Mouse (Mus musculus): ENCODE results near the gene Gm42669. TPM values are rescaled to one million over a fixed set of nuclear protein-coding genes. Genes with fewer than 3 reads are reported as not detected.

The Gm42669 gene
- polyA plus RNA-seq, 1 experiment from 2014 or later, result 0.19 TPM

- H3K27me3 ChIP-seq (replicated peaks; ENCODE audit: insufficient read depth, low read length), result no peaks in the 10 kb centered on the region
- H3K9me3 ChIP-seq (ENCODE audit: low read length), result no peaks in the 10 kb centered on the region
- no peaks in the 10 kb centered on the region for H3K4me1 ChIP-seq (ENCODE audit: insufficient read depth, low read depth, low read length)
- no peaks in the 10 kb centered on the region for H3K36me3 ChIP-seq (ENCODE audit: insufficient read depth, low read length)
- H3K4me3 ChIP-seq (ENCODE audit: low read depth, low read length), result no peak overlapping the region
- no peak overlapping the region for H3K27ac ChIP-seq (ENCODE audit: low read length)
- H3K4me2 ChIP-seq (replicated peaks; ENCODE audit: low read depth, low read length), result no peak overlapping the region
- ATAC-seq (no peak), DNase-seq (ENCODE audit: low spot score) (no peak)
- no peak overlapping the region for H3K9ac ChIP-seq (replicated peaks; ENCODE audit: low read depth)
- 63% methylated on average over 4 of the region's 4 CpGs for WGBS
- TF ChIP-seq CTCF (IDR thresholded peaks at IDR 0.05) (no peak), EP300 (IDR thresholded peaks at IDR 0.05) (no peak)
Measured at GRCm38 (mm10) chr5:107488996-107489395, 18.4 kb upstream of the Gm42669 start.

- H3K36me3 ChIP-seq (ENCODE audit: insufficient read depth, low read length), result no peaks in the 10 kb centered on the region
- H3K9ac ChIP-seq (replicated peaks; ENCODE audit: low read depth), result no peak overlapping the region
- no peaks in the 10 kb centered on the region for H3K4me1 ChIP-seq (ENCODE audit: insufficient read depth, low read depth, low read length)
- DNase-seq (ENCODE audit: low spot score), result peak; percentile 80
- H3K4me2 ChIP-seq (replicated peaks; ENCODE audit: low read depth, low read length), result no peak overlapping the region
- H3K27me3 ChIP-seq (replicated peaks; ENCODE audit: insufficient read depth, low read length), result no peaks in the 10 kb centered on the region
- 59% methylated on average over 9 of the region's 9 CpGs for WGBS
- H3K27ac ChIP-seq (ENCODE audit: low read length), result no peak overlapping the region
- H3K4me3 ChIP-seq (ENCODE audit: low read depth, low read length), result no peak overlapping the region
- ATAC-seq, result peak; percentile 83
- no peak for TF ChIP-seq EP300 (IDR thresholded peaks at IDR 0.05)
- TF ChIP-seq CTCF (IDR thresholded peaks at IDR 0.05), result no peak
- H3K9me3 ChIP-seq (ENCODE audit: low read length), result no peaks in the 10 kb centered on the region
Measured at GRCm38 (mm10) chr5:107491036-107491435, 16.4 kb upstream of the Gm42669 start.

GRCm38 (mm10) chr5:107492471-107492870, 14.9 kb upstream of the Gm42669 start:
- Histone ChIP-seq H3K4me2 (replicated peaks; ENCODE audit: low read depth, low read length) (no peak overlapping the region), H3K4me1 (ENCODE audit: insufficient read depth, low read depth, low read length) (no peaks in the 10 kb centered on the region), H3K9me3 (ENCODE audit: low read length) (no peaks in the 10 kb centered on the region), H3K4me3 (ENCODE audit: low read depth, low read length) (no peak overlapping the region), H3K27me3 (replicated peaks; ENCODE audit: insufficient read depth, low read length) (no peaks in the 10 kb centered on the region), H3K27ac (ENCODE audit: low read length) (no peak overlapping the region), H3K9ac (replicated peaks; ENCODE audit: low read depth) (no peak overlapping the region), H3K36me3 (ENCODE audit: insufficient read depth, low read length) (no peaks in the 10 kb centered on the region)
- DNase-seq (ENCODE audit: low spot score) (no peak), ATAC-seq (no peak)
- no peak for TF ChIP-seq CTCF (IDR thresholded peaks at IDR 0.05)
- TF ChIP-seq EP300 (IDR thresholded peaks at IDR 0.05), result no peak
- WGBS, result 88% methylated on average over 2 of the region's 2 CpGs

- Histone ChIP-seq H3K4me2 (replicated peaks; ENCODE audit: low read depth, low read length) (no peak overlapping the region), H3K27me3 (replicated peaks; ENCODE audit: insufficient read depth, low read length) (no peaks in the 10 kb centered on the region), H3K27ac (ENCODE audit: low read length) (no peak overlapping the region), H3K4me1 (ENCODE audit: insufficient read depth, low read depth, low read length) (no peaks in the 10 kb centered on the region), H3K9ac (replicated peaks; ENCODE audit: low read depth) (no peak overlapping the region), H3K9me3 (ENCODE audit: low read length) (no peaks in the 10 kb centered on the region), H3K36me3 (ENCODE audit: insufficient read depth, low read length) (no peaks in the 10 kb centered on the region), H3K4me3 (ENCODE audit: low read depth, low read length) (no peak overlapping the region)
- no peak; the same call in 1 of the 2 replicates for TF ChIP-seq CTCF (IDR thresholded peaks at IDR 0.05)
- TF ChIP-seq EP300 (IDR thresholded peaks at IDR 0.05), result no peak
- ATAC-seq, result no peak
- WGBS, result 99% methylated on average over 5 of the region's 5 CpGs
- DNase-seq (ENCODE audit: low spot score), result no peak
Measured at GRCm38 (mm10) chr5:107494759-107495158, 12.7 kb upstream of the Gm42669 start.

GRCm38 (mm10) chr5:107496047-107496446, 11.4 kb upstream of the Gm42669 start:
- Histone ChIP-seq H3K36me3 (ENCODE audit: insufficient read depth, low read length) (no peaks in the 10 kb centered on the region), H3K9me3 (ENCODE audit: low read length) (no peaks in the 10 kb centered on the region), H3K4me1 (ENCODE audit: insufficient read depth, low read depth, low read length) (no peaks in the 10 kb centered on the region), H3K9ac (replicated peaks; ENCODE audit: low read depth) (no peak overlapping the region), H3K27ac (ENCODE audit: low read length) (no peak overlapping the region), H3K4me3 (ENCODE audit: low read depth, low read length) (no peak overlapping the region), H3K4me2 (replicated peaks; ENCODE audit: low read depth, low read length) (no peak overlapping the region), H3K27me3 (replicated peaks; ENCODE audit: insufficient read depth, low read length) (no peaks in the 10 kb centered on the region)
- TF ChIP-seq EP300 (IDR thresholded peaks at IDR 0.05) (no peak), CTCF (IDR thresholded peaks at IDR 0.05) (no peak)
- WGBS, result 92% methylated on average over 2 of the region's 2 CpGs
- DNase-seq (ENCODE audit: low spot score) (no peak), ATAC-seq (no peak)

GRCm38 (mm10) chr5:107497519-107498501, 9.6 kb upstream of the Gm42669 start:
- no peak overlapping the region for H3K4me2 ChIP-seq (replicated peaks; ENCODE audit: low read depth, low read length)
- TF ChIP-seq CTCF (IDR thresholded peaks at IDR 0.05) (no peak), EP300 (IDR thresholded peaks at IDR 0.05) (no peak)
- no peak overlapping the region for H3K9ac ChIP-seq (replicated peaks; ENCODE audit: low read depth)
- no peak for DNase-seq (ENCODE audit: low spot score)
- H3K4me1 ChIP-seq (ENCODE audit: insufficient read depth, low read depth, low read length), result no peaks in the 10 kb centered on the region
- WGBS, result 74% methylated on average over 10 of the region's 10 CpGs
- no peak for ATAC-seq
- H3K4me3 ChIP-seq (ENCODE audit: low read depth, low read length), result no peak overlapping the region
- no peak overlapping the region for H3K27ac ChIP-seq (ENCODE audit: low read length)
- H3K9me3 ChIP-seq (ENCODE audit: low read length), result no peaks in the 10 kb centered on the region
- H3K27me3 ChIP-seq (replicated peaks; ENCODE audit: insufficient read depth, low read length), result no peaks in the 10 kb centered on the region
- H3K36me3 ChIP-seq (ENCODE audit: insufficient read depth, low read length), result no peaks in the 10 kb centered on the region
